10 mouse cellular contexts compared by ENCODE assay signal in the genomic region with DNA sequence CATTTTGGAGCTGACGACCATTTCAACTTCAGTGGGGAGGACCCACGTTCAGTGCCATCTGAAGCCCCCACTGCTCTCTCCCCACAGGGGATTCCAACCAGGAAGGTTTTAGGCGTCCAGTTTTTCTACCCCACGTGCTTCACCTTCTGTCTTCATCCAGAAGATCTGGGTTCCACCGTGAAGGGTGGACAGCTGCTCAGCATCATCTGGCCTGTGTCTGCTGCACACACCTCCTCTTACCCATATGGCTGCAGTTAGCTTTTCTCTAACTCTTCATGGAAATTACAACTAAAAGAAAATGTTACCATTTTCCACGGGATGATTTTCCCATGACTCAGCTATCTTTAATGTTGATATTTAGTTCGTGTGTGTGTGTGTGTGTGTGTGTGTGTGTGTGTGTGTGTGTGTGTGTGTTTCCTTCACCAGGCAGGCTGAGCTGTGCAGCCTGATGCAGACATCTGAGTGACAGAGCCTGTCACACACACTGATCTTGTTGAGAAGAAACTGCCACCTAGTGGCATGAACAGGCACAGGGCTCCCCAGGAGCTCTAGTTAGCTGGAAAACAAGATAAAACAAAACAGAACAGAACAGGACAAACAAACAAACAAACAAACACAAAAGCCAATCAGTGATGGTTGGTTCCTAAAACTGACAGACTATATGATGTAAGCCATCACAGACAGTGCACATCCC.
DNase-seq lines count a peak whose midpoint lies in the region; ATAC-seq and TF ChIP-seq lines count a peak whose summit lies in the region.
"Had no signal": no experiment of that assay in that cellular context is flagged by ENCODE, and none has a peak within 500 bp of the region (broad histone marks: within the 10 kb centered on the region; RNA-seq: fewer than 3 reads in every experiment).

No protein-coding gene starts in this region.

- no peaks in the 10 kb centered on the region for H3K4me1 ChIP-seq in kidney, adult 2 months (ENCODE audit: control insufficient read depth, insufficient read depth, low read length)
- H3K4me1 ChIP-seq in kidney, embryonic 15.5 days, result no peaks in the 10 kb centered on the region
- no peaks in the 10 kb centered on the region for H3K4me1 ChIP-seq in MEL (ENCODE audit: control insufficient read depth in 1 of 2, insufficient read depth in 2 of 2, low read length in 2 of 2)
- peaks cover 4% of the 10 kb centered on the region; the same call in 1 of the 2 replicates for H3K4me1 ChIP-seq in embryonic facial prominence, embryonic 14.5 days (ENCODE audit: control insufficient read depth, insufficient read depth, low read length)
- H3K4me1 ChIP-seq: embryonic facial prominence, embryonic 13.5 days; liver, embryonic 15.5 days had no signal

- no peaks in the 10 kb centered on the region for H3K9me3 ChIP-seq in kidney, embryonic 15.5 days (replicated peaks)
- no peaks in the 10 kb centered on the region for H3K9me3 ChIP-seq in MEL (replicated peaks; ENCODE audit: insufficient read depth, low read length)
- no peaks in the 10 kb centered on the region for H3K9me3 ChIP-seq in embryonic facial prominence, embryonic 14.5 days (ENCODE audit: control insufficient read depth, low read length)
- H3K9me3 ChIP-seq: embryonic facial prominence, embryonic 13.5 days; liver, embryonic 15.5 days had no signal

- H3K27ac ChIP-seq in kidney, adult 2 months (ENCODE audit: insufficient read depth, low read depth, low read length), result no peak overlapping the region
- H3K27ac ChIP-seq in kidney, embryonic 15.5 days, result no peak overlapping the region
- no peak overlapping the region for H3K27ac ChIP-seq in MEL (ENCODE audit: control insufficient read depth, low read depth, low read length)
- no peak overlapping the region for H3K27ac ChIP-seq in embryonic facial prominence, embryonic 14.5 days (replicated peaks; ENCODE audit: low read depth, low read length)
- H3K27ac ChIP-seq: embryonic facial prominence, embryonic 13.5 days; liver, embryonic 15.5 days had no signal

- TF ChIP-seq POLR2A in kidney, adult 2 months (IDR thresholded peaks at IDR 0.05; ENCODE audit: low read depth, low read length), result no peak
- no peak for TF ChIP-seq POLR2A in MEL (IDR thresholded peaks at IDR 0.05; ENCODE audit: control insufficient read depth in 1 of 2, insufficient read depth in 1 of 2, low read depth in 1 of 2, low read length in 2 of 2, poor library complexity in 1 of 2)

- H3K4me3 ChIP-seq in kidney, adult 2 months (ENCODE audit: insufficient read depth, low read depth, low read length), result no peak overlapping the region
- no peak overlapping the region for H3K4me3 ChIP-seq in kidney, embryonic 15.5 days (replicated peaks)
- no peak overlapping the region for H3K4me3 ChIP-seq in MEL (ENCODE audit: control insufficient read depth in 1 of 2, insufficient read depth in 1 of 2, low read depth in 2 of 2, low read length in 2 of 2)
- H3K4me3 ChIP-seq in embryonic facial prominence, embryonic 14.5 days (ENCODE audit: low read depth, low read length), result no peak overlapping the region
- H3K4me3 ChIP-seq: embryonic facial prominence, embryonic 13.5 days; liver, embryonic 15.5 days had no signal

- TF ChIP-seq EP300 in MEL (IDR thresholded peaks at IDR 0.05; ENCODE audit: low read depth in 1 of 2, low read length in 2 of 2), result no peak

- peak; percentile 44 for DNase-seq in kidney, adult 2 months
- DNase-seq in MEL (ENCODE audit: low read depth, low spot score), result no peak
- DNase-seq in embryonic facial prominence, embryonic 14.5 days (ENCODE audit: low spot score), result peak; percentile 76
- peak; percentile 41 for DNase-seq in kidney, postnatal 14 days
- peak; percentile 80 for DNase-seq in thymus, postnatal 0 days (ENCODE audit: low spot score)
- DNase-seq in gastrocnemius, adult 18-20 months (ENCODE audit: low spot score), result no peak

- H3K4me2 ChIP-seq in kidney, embryonic 15.5 days, result no peak overlapping the region
- H3K4me2 ChIP-seq in embryonic facial prominence, embryonic 14.5 days (ENCODE audit: low read depth, low read length), result no peak overlapping the region
- H3K4me2 ChIP-seq: embryonic facial prominence, embryonic 13.5 days; liver, embryonic 15.5 days had no signal

- no peaks in the 10 kb centered on the region for H3K36me3 ChIP-seq in kidney, adult 2 months (ENCODE audit: control insufficient read depth, insufficient read depth, low read length)
- no peaks in the 10 kb centered on the region for H3K36me3 ChIP-seq in kidney, embryonic 15.5 days
- H3K36me3 ChIP-seq in MEL (ENCODE audit: control insufficient read depth in 1 of 2, insufficient read depth in 2 of 2, low read length in 2 of 2), result no peaks in the 10 kb centered on the region
- no peaks in the 10 kb centered on the region for H3K36me3 ChIP-seq in embryonic facial prominence, embryonic 14.5 days (ENCODE audit: control insufficient read depth, insufficient read depth, low read length)
- H3K36me3 ChIP-seq: embryonic facial prominence, embryonic 13.5 days; liver, embryonic 15.5 days had no signal

- H3K27me3 ChIP-seq in kidney, adult 2 months (replicated peaks; ENCODE audit: control insufficient read depth, insufficient read depth, low read length), result no peaks in the 10 kb centered on the region
- H3K27me3 ChIP-seq in kidney, embryonic 15.5 days, result no peaks in the 10 kb centered on the region
- no peaks in the 10 kb centered on the region for H3K27me3 ChIP-seq in MEL (ENCODE audit: control insufficient read depth in 1 of 2, insufficient read depth in 2 of 2, low read length in 2 of 2)
- H3K27me3 ChIP-seq in embryonic facial prominence, embryonic 14.5 days (replicated peaks; ENCODE audit: control insufficient read depth, insufficient read depth, low read length), result no peaks in the 10 kb centered on the region
- H3K27me3 ChIP-seq: embryonic facial prominence, embryonic 13.5 days; liver, embryonic 15.5 days had no signal

- no peaks in the 10 kb centered on the region for H3K79me2 ChIP-seq in MEL (ENCODE audit: control insufficient read depth, insufficient read depth, low read length, poor library complexity)

- no peak overlapping the region for H3K9ac ChIP-seq in kidney, embryonic 15.5 days
- H3K9ac ChIP-seq in MEL (ENCODE audit: control insufficient read depth, low read depth, low read length, poor library complexity, severe bottlenecking), result no peak overlapping the region
- H3K9ac ChIP-seq in embryonic facial prominence, embryonic 14.5 days (ENCODE audit: low read depth, low read length), result no peak overlapping the region
- H3K9ac ChIP-seq: embryonic facial prominence, embryonic 13.5 days; liver, embryonic 15.5 days had no signal

- ATAC-seq in kidney, embryonic 15.5 days (replicated peaks; ENCODE audit: low FRiP score), result no peak
- ATAC-seq in embryonic facial prominence, embryonic 14.5 days (ENCODE audit: low read depth), result 0 out of 2 replicates have a peak, but pooled peaks have one; percentile 65
- ATAC-seq in megakaryocyte-erythroid progenitor cell, adult 5-6 weeks (replicated peaks; ENCODE audit: low FRiP score, low TSS enrichment, poor library complexity, severe bottlenecking), result peak; percentile 74; the same call in 1 of the 2 replicates

- 58% methylated on average over 7 of the region's 7 CpGs for WGBS in kidney, adult 2 months
- 59% methylated on average over 7 of the region's 7 CpGs for WGBS in kidney, embryonic 15.5 days
- 41% methylated on average over 7 of the region's 7 CpGs for WGBS in embryonic facial prominence, embryonic 14.5 days

- no peak for TF ChIP-seq RAD21 in MEL (IDR thresholded peaks at IDR 0.05; ENCODE audit: low read depth, low read length)

- TF ChIP-seq CTCF in kidney, adult 2 months (conservative IDR thresholded peaks at IDR 0.05; ENCODE audit: insufficient read depth, insufficient read length, low read depth, low read length), result peak; percentile 55
- peak in 2 of 3 experiments; percentile 16 to 20; a peak in 2 of 6 replicates for TF ChIP-seq CTCF in MEL (IDR thresholded peaks at IDR 0.05 in 2 of 3, conservative IDR thresholded peaks at IDR 0.05 in 1 of 3; ENCODE audit: control insufficient read depth in 1 of 3, insufficient read depth in 1 of 3, low read depth in 2 of 3, low read length in 3 of 3, poor library complexity in 1 of 3, severe bottlenecking in 1 of 3)

TF ChIP-seq in MEL, 35 proteins besides CTCF, POLR2A, EP300 and RAD21:
- TF ChIP-seq POLR2AphosphoS2 (IDR thresholded peaks at IDR 0.05; ENCODE audit: low read length) (no peak), POLR2AphosphoS5 (IDR thresholded peaks at IDR 0.05; ENCODE audit: borderline replicate concordance, low read depth, low read length) (no peak), MEF2A (IDR thresholded peaks at IDR 0.05; ENCODE audit: extremely low read depth, insufficient replicate concordance, low read depth, low read length, poor library complexity, severe bottlenecking) (no peak), MAFK (IDR thresholded peaks at IDR 0.05; ENCODE audit: borderline replicate concordance, low read depth, low read length) (no peak), MXI1 (IDR thresholded peaks at IDR 0.05; ENCODE audit: low read depth, low read length) (no peak), USF2 (IDR thresholded peaks at IDR 0.05; ENCODE audit: borderline replicate concordance in 1 of 2, insufficient read depth in 1 of 2, low read depth in 1 of 2, low read length in 2 of 2) (no peak), NRF1 (IDR thresholded peaks at IDR 0.05; ENCODE audit: insufficient read depth, low read depth, low read length, poor library complexity, severe bottlenecking) (no peak)

Comparison
In these comparisons a context has a peak if more than half of its experiments do, and no peak if none do; other contexts are left out.
1. DNase-seq: peak in kidney, adult 2 months (single experiment), embryonic facial prominence, embryonic 14.5 days (single experiment), kidney, postnatal 14 days (single experiment) and thymus, postnatal 0 days (single experiment); none in MEL (single experiment) and gastrocnemius, adult 18-20 months (single experiment).